Mouse (Mus musculus) layer of hippocampus, adult 11-12 months (tissue): ENCODE measurements around the gene Tmem208.

ENCODE experiments used
- DNase-seq: peaks from one replicate; pipeline ENCODE4 v3.0.0; 2022; ENCODE audit warnings: low spot score

Tmem208 gene

GRCm38 (mm10) chr8:105353583-105354135 is 27.5 kb downstream of the Tmem208 start:
- DNase-seq, result no peak

- DNase-seq, result no peak
Measured at GRCm38 (mm10) chr8:105354549-105354948, 28.4 kb downstream of the Tmem208 start.

GRCm38 (mm10) chr8:105355179-105356024 is 29.2 kb downstream of the Tmem208 start:
- DNase-seq, result no peak

- DNase-seq, result no peak
Measured at GRCm38 (mm10) chr8:105356681-105357080, 30.5 kb downstream of the Tmem208 start.

GRCm38 (mm10) chr8:105359208-105359607 is 33.1 kb downstream of the Tmem208 start:
- no peak for DNase-seq

GRCm38 (mm10) chr8:105359646-105360045 is 33.5 kb downstream of the Tmem208 start:
- no peak for DNase-seq

GRCm38 (mm10) chr8:105361751-105362702 is 35.9 kb downstream of the Tmem208 start:
- DNase-seq, result no peak

- DNase-seq, result no peak
Measured at GRCm38 (mm10) chr8:105367107-105367506, 41.0 kb downstream of the Tmem208 start.

GRCm38 (mm10) chr8:105372473-105372872 is 46.3 kb downstream of the Tmem208 start:
- no peak for DNase-seq

GRCm38 (mm10) chr8:105373032-105373431 is 46.9 kb downstream of the Tmem208 start, which contains the start of gene Plekhg4:
Gene Plekhg4 (plus strand): TSS chr8:105373274.
- DNase-seq, result no peak

- DNase-seq, result no peak
Measured at GRCm38 (mm10) chr8:105374513-105374966, 48.4 kb downstream of the Tmem208 start.

GRCm38 (mm10) chr8:105378673-105379072 is 52.5 kb downstream of the Tmem208 start:
- DNase-seq, result no peak

GRCm38 (mm10) chr8:105380308-105380707 is 54.2 kb downstream of the Tmem208 start:
- no peak for DNase-seq

GRCm38 (mm10) chr8:105384070-105384469 is 57.9 kb downstream of the Tmem208 start:
- DNase-seq, result no peak
